Mouse (Mus musculus): ENCODE data around the gene Hibch. TPM values are rescaled to one million over a fixed set of nuclear protein-coding genes. Genes with fewer than 3 reads are reported as not detected.

Gene Hibch
- 23.5 and 28.4 TPM in 2 replicates for polyA plus RNA-seq (2012; rRNA removed)

DNA sequence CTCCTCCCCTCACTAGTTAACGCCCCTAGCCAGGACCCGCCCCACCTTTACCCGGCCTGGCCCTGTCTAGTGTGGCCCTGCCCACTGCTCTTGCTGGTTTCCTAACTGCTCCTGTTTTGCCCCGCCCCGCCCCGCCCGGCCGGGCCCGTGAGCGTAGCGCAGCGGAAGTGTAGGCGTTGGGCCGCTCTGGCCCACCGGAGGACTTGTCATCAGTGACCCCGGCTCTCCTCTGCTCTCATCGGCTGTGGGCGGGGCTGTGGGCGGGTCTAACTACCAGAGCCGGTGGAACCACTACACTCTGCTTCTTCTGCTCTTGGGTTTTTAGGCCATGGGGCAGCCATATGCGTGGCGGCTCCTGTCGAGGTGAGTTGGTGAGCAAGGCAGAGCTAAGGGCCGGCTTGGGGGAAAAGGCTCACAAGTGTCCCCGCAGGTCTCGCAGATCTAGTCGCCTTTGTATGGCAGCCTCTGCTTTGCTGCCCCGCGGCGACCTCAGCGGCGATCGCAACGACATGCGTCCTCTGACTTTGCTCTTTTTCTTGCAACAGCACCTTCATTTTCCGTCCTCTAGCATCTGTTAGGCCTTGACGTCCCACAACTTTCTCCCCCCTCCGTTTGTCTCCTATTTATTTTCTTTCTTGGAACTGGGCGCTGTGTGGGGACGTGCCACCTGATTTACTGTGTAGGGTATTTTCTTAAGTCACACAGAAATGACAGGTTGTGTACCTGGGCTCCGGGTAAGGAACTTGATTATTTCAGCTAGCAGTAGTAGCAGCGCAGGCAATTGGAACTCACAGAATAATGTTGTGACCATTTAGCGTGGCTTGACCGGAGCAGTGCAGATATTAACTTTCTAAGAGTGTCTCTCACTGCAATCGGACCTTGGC lies at the start of gene Hibch:
Gene Hibch (plus strand): TSS at position 148 of the 884 bp plus-strand sequence.

DNA sequence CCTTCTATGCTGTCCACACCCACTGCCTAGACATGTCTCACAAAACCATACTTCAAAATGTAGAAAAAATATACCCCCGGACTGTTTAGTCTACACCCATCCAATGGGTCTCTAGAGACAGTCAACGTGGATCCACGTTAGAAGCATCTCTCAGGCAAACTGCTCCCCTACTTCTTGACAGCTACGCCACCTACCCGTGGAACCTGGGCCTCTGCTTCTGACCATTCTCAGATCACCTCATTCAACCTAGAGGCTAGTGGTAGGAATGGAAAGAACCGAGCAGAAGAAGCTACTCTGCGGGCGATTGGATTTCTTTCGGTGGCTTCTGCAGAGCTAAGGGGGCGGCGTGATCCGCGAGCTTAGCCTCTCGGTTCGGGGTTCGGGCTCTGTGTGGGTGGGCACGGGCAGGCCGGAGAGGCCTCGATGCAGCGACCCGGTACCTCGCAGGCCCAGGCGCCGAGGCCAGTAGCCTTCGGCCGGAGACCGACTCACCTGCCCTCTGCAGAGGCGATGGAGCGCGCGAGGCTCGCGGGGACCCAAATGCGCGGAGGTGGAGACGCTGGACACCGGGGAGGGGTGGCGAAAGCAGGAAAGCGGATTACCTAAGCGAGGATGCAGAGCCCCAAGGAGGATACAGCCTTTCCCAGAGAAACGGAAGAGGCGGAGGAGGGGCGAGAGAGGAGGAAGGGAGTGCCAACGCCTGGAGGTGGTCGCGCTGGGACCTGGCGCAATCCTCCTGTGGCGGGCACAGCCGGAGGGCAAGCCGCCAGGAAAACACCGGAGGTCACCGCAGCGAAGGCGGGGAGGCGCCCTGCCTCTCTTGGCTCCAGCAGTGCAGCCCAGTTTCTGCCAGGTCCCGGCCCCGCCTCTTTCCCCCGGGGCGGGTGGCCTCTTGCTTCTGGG lies 27.6 kb upstream of the Hibch start, which contains the start of gene Inpp1:
Gene Inpp1 (minus strand): TSS at position 779 of the 903 bp plus-strand sequence.

Other genes with a start within 250 kb of the Hibch start
- 20.5 and 28.0 TPM in 2 replicates for gene Nemp2, start 214.2 kb upstream of the Hibch start, polyA plus RNA-seq (2012; rRNA removed)
- 3.9 and 5.3 TPM in 2 replicates for gene Mfsd6, start 117.5 kb upstream of the Hibch start, polyA plus RNA-seq (2012; rRNA removed)
- gene Inpp1, start 27.2 kb upstream of the Hibch start, polyA plus RNA-seq (2012; rRNA removed), result 7.5 and 9.7 TPM in 2 replicates
- gene 1700019D03Rik, start 175.2 kb downstream of the Hibch start, polyA plus RNA-seq (2012; rRNA removed), result 1.0 and 1.8 TPM in 2 replicates
- 0.41 and 2.2 TPM in 2 replicates for gene Mstn, start 216.7 kb downstream of the Hibch start, polyA plus RNA-seq (2012; rRNA removed)

All from central nervous system, embryonic 11.5 days (tissue).